Mouse (Mus musculus): ENCODE measurements around the gene Amotl2. TPM values are rescaled to one million over a fixed set of nuclear protein-coding genes. Genes with fewer than 3 reads are reported as not detected.

Gene Amotl2
- polyA plus RNA-seq, 1 experiment from 2014 or later = 66.0 TPM

DNA sequence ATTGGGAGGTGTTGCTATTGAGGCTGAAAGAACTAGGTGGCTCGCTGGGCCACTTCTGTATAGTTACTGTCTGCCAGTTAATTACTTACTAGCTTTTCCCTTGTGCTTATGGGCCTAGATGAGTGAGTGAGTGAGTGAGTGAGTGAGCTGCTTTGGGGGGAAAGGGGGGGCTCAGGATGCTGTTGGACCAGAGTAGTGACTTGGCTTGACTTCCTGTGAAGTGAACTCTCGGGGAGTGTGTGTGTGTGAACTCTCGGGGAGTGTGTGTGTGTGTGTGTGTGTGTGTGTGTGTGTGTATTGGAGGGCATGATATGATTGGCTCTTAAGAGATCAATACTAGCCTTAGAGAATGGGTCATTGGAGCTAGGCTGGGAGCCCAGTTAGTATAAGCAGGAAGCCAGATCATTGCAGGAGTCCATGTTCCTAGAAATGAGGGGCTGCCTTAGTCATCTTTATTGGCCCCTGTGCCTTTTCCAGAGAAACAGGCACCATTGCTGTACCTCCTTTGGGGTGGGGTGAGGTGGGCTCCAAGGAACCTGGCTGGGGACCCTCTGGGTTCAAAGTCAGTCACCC is 5.0 kb downstream of the Amotl2 start:
- peak overlapping the region; percentile 81 for H3K4me3 ChIP-seq
- WGBS = 31% methylated on average over 3 of the region's 3 CpGs
- peaks cover 76% of the 10 kb centered on the region for H3K4me1 ChIP-seq (replicated peaks)
- peak overlapping the region; percentile 42; the same call in 1 of the 2 replicates for H3K27ac ChIP-seq (replicated peaks)
- H3K4me2 ChIP-seq = peak overlapping the region; percentile 78
- H3K36me3 ChIP-seq = peaks cover 31% of the 10 kb centered on the region
- no peaks in the 10 kb centered on the region for H3K9me3 ChIP-seq
- H3K27me3 ChIP-seq = no peaks in the 10 kb centered on the region
- ATAC-seq (ENCODE audit: low FRiP score, low read depth) = no peak
- peak overlapping the region; percentile 96 for H3K9ac ChIP-seq

DNA sequence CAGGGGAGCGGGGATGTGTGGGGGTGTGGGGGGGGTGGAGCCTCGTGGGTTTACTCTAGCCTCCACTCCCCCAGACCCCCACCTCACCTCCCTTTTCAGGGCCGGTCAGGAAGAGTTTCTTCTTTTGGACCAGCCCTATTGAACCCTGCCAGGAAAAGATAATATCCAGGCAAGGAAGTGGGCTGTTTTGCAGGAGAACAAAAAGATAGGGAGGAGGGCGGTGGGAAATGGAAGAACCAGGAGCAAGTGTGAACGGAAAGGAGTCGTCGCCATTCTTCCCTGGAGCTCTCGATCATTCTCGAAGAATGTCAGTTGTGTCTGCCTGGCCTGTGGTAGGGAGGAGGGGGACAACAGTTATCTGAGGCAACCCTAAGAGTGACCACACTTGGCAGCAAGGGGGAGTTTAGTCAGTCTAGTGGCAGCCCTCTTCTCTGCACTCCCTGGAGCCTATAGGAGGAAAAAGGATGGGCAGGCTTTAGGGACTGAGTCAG is 5.6 kb downstream of the Amotl2 start:
- H3K4me1 ChIP-seq (replicated peaks) = peaks cover 78% of the 10 kb centered on the region
- no peaks in the 10 kb centered on the region for H3K9me3 ChIP-seq
- peak overlapping the region; percentile 78 for H3K4me2 ChIP-seq
- peak overlapping the region; percentile 42; the same call in 1 of the 2 replicates for H3K27ac ChIP-seq (replicated peaks)
- H3K36me3 ChIP-seq = peaks cover 35% of the 10 kb centered on the region
- no peaks in the 10 kb centered on the region for H3K27me3 ChIP-seq
- ATAC-seq (ENCODE audit: low FRiP score, low read depth) = no peak
- peak overlapping the region; percentile 96 for H3K9ac ChIP-seq
- H3K4me3 ChIP-seq = peak overlapping the region; percentile 81
- WGBS = 19% methylated on average over 9 of the region's 9 CpGs

DNA sequence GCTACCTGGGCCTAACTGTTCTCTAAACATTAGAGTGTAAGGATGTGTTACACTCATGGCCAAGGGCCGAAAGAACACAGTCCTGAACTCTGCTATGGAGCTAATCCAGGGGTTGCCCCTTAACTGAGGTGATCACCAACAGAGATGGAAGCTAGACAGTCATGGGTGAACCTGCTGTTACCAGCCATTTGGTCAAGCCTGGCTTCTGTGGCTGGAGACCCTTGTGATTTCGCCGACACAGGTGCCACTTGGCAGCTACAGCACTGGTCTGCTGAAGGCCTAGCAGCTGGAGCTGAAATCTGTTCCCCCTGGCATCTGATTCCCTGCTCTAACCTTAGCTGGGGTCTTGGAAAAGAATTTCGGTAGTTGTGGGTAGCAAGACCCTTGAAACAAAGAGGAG is 6.3 kb downstream of the Amotl2 start:
- no peak for ATAC-seq (ENCODE audit: low FRiP score, low read depth)
- Histone ChIP-seq H3K36me3 (peaks cover 42% of the 10 kb centered on the region), H3K4me2 (peak overlapping the region; percentile 78), H3K27ac (replicated peaks) (0 out of 2 replicates have a peak overlapping the region, but pooled peaks have one; percentile 42), H3K27me3 (no peaks in the 10 kb centered on the region), H3K4me1 (replicated peaks) (peaks cover 79% of the 10 kb centered on the region), H3K9ac (peak overlapping the region; percentile 96), H3K4me3 (no peak overlapping the region), H3K9me3 (no peaks in the 10 kb centered on the region)
- 86% methylated on average over 4 of the region's 4 CpGs for WGBS

DNA sequence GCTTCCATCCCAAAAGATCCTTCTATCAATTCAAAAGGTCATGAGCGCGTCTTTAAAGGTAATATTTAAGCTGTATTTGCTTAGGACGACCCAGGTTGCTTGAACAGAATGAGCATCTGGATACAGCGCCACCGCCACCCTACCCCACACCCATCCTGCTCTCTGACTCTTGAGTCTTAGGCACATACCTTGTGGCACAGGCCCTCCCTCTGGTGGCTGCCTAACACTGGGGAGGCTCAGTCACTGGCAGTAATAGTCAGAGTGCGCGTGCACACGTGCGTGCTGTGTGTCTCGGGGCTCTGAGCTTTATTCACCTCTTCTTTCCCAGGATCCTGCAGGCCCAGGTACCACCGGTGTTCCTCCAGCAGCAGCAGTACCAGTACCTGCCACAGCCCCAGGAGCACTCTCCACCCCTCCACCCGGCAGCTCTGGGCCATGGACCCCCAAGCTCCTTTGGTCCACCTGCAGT is 6.8 kb downstream of the Amotl2 start:
- Histone ChIP-seq H3K9me3 (no peaks in the 10 kb centered on the region), H3K36me3 (peaks cover 47% of the 10 kb centered on the region), H3K27me3 (no peaks in the 10 kb centered on the region), H3K4me2 (peak overlapping the region; percentile 78), H3K4me1 (replicated peaks) (peaks cover 79% of the 10 kb centered on the region), H3K4me3 (no peak overlapping the region), H3K27ac (replicated peaks) (peak overlapping the region; percentile 64), H3K9ac (peak overlapping the region; percentile 96; the same call in 1 of the 2 replicates)
- 76% methylated on average over 12 of the region's 12 CpGs for WGBS
- no peak for ATAC-seq (ENCODE audit: low FRiP score, low read depth)

DNA sequence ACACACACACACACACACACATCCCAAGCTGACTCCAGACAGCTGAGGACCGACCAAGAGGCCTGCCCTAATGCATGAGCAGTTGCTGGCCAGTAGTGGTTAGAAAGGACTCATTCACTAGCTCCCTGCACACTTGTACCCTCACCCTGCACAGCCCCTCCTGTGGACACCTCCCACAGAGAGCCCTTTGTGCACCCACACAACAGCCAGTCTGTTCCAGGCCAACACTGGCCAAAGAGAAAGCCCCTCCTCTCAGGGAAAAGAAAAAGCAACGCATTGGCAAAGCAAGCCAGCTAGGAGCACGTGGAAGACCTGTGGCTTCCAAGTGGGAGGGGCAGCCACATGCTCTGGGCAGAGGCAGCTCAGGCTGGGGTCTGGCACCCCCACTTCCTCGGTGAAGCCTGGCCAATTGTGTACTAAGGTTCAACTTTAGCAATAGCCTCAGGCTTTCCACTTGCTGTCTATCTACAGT is 7.6 kb downstream of the Amotl2 start:
- Histone ChIP-seq H3K4me2 (0 out of 2 replicates have a peak overlapping the region, but pooled peaks have one; percentile 18), H3K9ac (no peak overlapping the region), H3K4me1 (replicated peaks) (peaks cover 79% of the 10 kb centered on the region), H3K27me3 (no peaks in the 10 kb centered on the region), H3K27ac (replicated peaks) (peak overlapping the region; percentile 64), H3K9me3 (no peaks in the 10 kb centered on the region), H3K4me3 (no peak overlapping the region), H3K36me3 (peaks cover 55% of the 10 kb centered on the region)
- ATAC-seq (ENCODE audit: low FRiP score, low read depth) = peak; percentile 89
- WGBS = 10% methylated on average over 4 of the region's 4 CpGs

DNA sequence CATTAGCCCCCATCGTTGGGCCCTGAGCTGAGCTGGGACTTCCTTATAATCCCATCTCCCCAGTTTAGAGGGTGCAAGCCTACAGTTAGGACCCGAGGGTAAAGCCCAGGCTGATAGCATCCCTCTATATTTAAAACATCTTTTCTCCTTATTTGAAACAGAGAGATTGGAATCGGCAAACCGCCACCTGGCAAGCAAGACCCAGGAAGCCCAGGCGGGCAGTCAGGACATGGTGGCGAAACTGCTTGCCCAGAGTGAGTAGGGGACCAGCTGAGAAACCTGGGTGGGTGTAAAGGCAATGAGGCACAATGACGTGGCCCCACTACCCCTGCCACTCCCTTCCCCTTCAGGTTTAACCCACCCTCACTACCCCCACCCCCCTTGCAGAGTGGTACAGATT is 8.5 kb downstream of the Amotl2 start:
- Histone ChIP-seq H3K27ac (replicated peaks) (no peak overlapping the region), H3K4me2 (no peak overlapping the region), H3K36me3 (peaks cover 64% of the 10 kb centered on the region), H3K4me1 (replicated peaks) (peaks cover 73% of the 10 kb centered on the region), H3K27me3 (no peaks in the 10 kb centered on the region), H3K9me3 (no peaks in the 10 kb centered on the region), H3K9ac (no peak overlapping the region), H3K4me3 (no peak overlapping the region)
- ATAC-seq (ENCODE audit: low FRiP score, low read depth) = no peak
- WGBS = 75% methylated on average over 7 of the region's 7 CpGs

DNA sequence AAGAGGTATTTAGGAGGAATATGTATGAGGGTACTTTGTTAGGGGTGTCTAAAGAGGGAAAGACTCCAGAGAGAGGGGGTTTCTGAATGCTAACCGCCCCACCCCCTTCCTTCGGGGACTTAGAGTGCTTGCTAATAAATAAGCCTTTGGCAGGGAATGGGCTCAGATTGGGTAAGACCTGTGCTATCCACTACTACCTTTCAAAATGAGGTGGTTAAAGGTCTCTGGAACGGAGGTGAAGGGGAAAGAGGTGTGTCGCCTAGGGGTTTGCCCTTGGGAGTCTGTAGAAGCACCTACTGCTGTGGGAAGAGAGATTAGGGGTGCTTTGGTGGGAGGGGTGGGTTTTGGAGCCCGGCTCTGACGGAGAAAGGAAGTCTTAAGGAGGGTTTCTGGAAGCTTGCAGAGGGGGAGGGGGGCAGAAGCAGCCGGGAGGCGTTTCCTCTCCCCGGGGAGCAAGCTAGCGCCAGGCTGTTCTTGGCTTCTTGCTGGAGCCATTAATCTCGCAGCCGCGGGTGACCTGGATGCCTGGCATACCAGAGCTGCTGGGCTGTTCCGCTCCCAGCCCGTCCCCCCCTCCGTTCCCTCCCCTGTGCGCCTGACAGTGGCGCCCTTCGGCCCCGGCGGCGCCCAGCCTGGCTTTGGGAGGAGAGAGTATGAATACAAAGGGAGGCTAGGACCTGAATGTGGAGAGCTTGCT is 9.6 kb downstream of the Amotl2 start:
- Histone ChIP-seq H3K9ac (peak overlapping the region; percentile 14; the same call in 1 of the 2 replicates), H3K4me3 (no peak overlapping the region)
- whole genome bisulfite sequencing = 3% methylated on average over 21 of the region's 22 CpGs

DNA sequence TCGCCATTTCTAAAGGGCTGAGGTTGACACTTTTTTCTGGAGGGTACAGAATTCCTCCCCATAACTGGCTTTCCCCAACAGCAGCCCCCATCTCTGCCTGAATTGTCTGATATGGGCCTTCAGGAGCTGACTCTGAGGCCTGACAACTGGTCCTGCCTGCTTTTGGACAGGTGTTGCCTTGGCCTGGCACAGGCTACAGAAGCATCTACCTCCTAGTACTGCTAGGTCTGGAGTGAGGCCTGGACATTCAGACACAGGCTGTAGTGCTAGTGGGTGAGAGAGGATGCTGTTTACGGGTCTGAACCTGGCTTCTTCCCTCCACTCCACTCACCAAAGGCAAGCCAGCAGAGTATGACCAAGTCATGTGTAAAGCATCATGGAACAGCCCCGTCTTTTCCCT is 10.3 kb downstream of the Amotl2 start:
- H3K36me3 ChIP-seq = peaks cover 82% of the 10 kb centered on the region
- H3K4me1 ChIP-seq (replicated peaks) = peaks cover 54% of the 10 kb centered on the region
- H3K4me2 ChIP-seq = peak overlapping the region; percentile 34; the same call in 1 of the 2 replicates
- no peaks in the 10 kb centered on the region for H3K27me3 ChIP-seq
- peak overlapping the region; percentile 73 for H3K27ac ChIP-seq (replicated peaks)
- H3K9ac ChIP-seq = peak overlapping the region; percentile 14; the same call in 1 of the 2 replicates
- no peak overlapping the region for H3K4me3 ChIP-seq
- no peaks in the 10 kb centered on the region for H3K9me3 ChIP-seq
- ATAC-seq (ENCODE audit: low FRiP score, low read depth) = no peak
- WGBS = 65% methylated on average over 3 of the region's 3 CpGs

More for the DNA sequence above, 9.6 kb downstream of the Amotl2 start:
- H3K36me3 ChIP-seq = peaks cover 75% of the 10 kb centered on the region
- no peaks in the 10 kb centered on the region for H3K27me3 ChIP-seq
- peaks cover 61% of the 10 kb centered on the region for H3K4me1 ChIP-seq (replicated peaks)
- peak overlapping the region; percentile 34 for H3K4me2 ChIP-seq
- peak overlapping the region; percentile 73 for H3K27ac ChIP-seq (replicated peaks)
- peak; percentile 62 for ATAC-seq (ENCODE audit: low FRiP score, low read depth)
- no peaks in the 10 kb centered on the region for H3K9me3 ChIP-seq

DNA sequence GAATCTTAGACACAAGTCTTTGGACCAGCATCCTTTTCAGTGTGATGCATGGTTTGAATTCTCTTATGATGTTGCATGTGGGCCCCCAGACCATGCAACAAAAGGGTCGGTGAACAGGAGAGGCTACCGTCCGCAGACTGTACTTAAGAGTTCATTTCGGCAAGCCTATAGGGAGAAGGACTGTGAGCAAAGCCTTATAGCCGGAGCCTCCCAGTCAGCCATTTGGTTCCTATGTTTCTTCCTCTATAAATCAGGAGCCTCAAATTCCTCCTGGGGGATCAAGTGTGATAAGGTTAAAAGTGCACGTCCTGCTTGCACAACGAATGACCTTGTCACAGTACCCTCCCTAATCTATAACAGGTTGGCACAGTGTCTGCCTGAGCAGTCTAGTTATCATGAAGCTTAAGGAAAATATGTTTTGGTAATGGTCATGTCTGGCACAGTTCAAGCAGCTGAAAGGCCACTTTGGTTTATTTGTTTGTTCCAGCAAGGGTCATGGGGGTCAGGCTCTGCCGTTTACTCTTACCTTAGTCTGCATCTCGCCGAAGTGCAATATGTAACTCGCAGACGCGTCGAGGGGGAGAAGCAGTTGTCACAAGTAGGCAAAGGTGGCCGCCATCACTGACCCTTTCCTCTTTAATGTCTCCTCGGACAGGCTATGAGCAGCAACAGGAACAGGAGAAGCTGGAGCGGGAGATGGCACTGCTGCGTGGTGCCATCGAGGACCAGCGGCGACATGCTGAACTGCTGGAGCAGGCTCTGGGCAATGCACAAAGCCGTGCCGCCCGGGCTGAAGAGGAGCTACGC is 11.4 kb downstream of the Amotl2 start:
- Histone ChIP-seq H3K9me3 (no peaks in the 10 kb centered on the region), H3K4me3 (no peak overlapping the region), H3K27me3 (no peaks in the 10 kb centered on the region), H3K27ac (replicated peaks) (no peak overlapping the region), H3K4me2 (no peak overlapping the region), H3K4me1 (replicated peaks) (peaks cover 43% of the 10 kb centered on the region), H3K36me3 (peaks cover 87% of the 10 kb centered on the region), H3K9ac (no peak overlapping the region)
- WGBS = 92% methylated on average over 25 of the region's 25 CpGs
- ATAC-seq (ENCODE audit: low FRiP score, low read depth) = no peak

DNA sequence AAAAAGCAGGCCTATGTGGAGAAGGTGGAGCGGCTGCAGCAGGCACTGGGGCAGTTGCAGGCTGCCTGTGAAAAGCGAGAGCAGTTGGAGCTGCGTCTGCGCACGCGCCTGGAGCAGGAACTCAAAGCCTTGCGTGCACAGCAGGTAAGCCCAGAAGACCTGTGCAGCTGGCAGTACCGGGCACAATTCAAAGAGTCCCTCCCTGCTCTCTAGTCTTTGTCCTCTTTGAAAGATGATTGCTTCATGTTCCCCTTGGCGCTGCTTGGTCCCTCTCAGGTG is 11.9 kb downstream of the Amotl2 start:
- ATAC-seq (ENCODE audit: low FRiP score, low read depth) = no peak
- H3K4me3 ChIP-seq = no peak overlapping the region
- H3K27ac ChIP-seq (replicated peaks) = no peak overlapping the region
- 96% methylated on average over 9 of the region's 9 CpGs for WGBS
- no peak overlapping the region for H3K4me2 ChIP-seq
- no peak overlapping the region for H3K9ac ChIP-seq
- no peaks in the 10 kb centered on the region for H3K27me3 ChIP-seq
- H3K9me3 ChIP-seq = no peaks in the 10 kb centered on the region
- H3K36me3 ChIP-seq = peaks cover 84% of the 10 kb centered on the region
- peaks cover 38% of the 10 kb centered on the region for H3K4me1 ChIP-seq (replicated peaks)

DNA sequence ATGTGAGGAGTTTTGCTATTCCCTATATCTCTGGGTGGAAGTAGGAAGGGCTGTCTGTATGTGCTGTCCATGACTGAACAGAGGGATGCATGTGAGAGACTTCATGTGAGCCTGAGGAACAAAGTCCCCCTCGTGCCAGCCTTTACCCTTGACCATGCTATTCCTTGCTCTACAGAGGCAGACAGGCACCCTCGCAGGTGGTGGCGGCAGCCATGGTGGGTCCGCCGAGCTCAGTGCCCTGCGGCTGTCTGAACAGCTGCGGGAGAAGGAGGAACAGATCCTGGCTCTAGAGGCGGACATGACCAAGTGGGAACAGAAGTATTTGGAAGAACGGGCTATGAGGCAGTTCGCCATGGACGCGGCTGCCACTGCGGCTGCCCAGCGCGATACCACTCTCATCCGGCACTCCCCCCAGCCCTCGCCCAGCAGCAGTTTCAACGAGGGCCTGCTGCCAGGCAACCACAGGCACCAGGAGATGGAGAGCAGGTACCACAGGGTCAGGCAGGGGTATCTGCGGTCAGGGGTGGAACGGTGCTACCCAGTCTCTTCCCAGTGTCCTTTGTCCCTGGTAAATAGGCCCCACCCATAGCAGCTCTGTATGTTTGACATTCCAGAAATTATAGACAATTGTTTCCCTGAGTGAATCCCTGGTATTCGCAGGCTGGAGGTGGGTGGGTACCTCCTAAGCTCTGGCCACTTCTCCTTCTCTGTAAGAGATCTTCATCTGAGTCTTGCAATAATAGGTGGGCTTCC is 12.8 kb downstream of the Amotl2 start:
- Histone ChIP-seq H3K9me3 (no peaks in the 10 kb centered on the region), H3K4me3 (no peak overlapping the region), H3K4me1 (replicated peaks) (peaks cover 29% of the 10 kb centered on the region), H3K36me3 (peaks cover 84% of the 10 kb centered on the region), H3K9ac (no peak overlapping the region), H3K27me3 (no peaks in the 10 kb centered on the region), H3K27ac (replicated peaks) (no peak overlapping the region), H3K4me2 (no peak overlapping the region)
- ATAC-seq (ENCODE audit: low FRiP score, low read depth) = no peak
- whole genome bisulfite sequencing = 89% methylated on average over 20 of the region's 21 CpGs
